Mouse (Mus musculus) layer of hippocampus, postnatal 36 days (tissue): ENCODE results near the gene Myh1. TPM values are rescaled to one million over a fixed set of nuclear protein-coding genes. Genes with fewer than 3 reads are reported as not detected.

Experiments used
- DNase-seq, 2 experiments: peaks; one replicate each; pipeline ENCODE4 v3.0.0; 2022
- total RNA-seq, 2 experiments: library from RNA; stranded (reverse); gene quantifications; 2 replicates each; pipeline ENCODE4 v1.2.3; 2021

Myh1 gene
- total RNA-seq, 2 experiments from 2014 or later = 0.10 to 0.23 TPM

DNA sequence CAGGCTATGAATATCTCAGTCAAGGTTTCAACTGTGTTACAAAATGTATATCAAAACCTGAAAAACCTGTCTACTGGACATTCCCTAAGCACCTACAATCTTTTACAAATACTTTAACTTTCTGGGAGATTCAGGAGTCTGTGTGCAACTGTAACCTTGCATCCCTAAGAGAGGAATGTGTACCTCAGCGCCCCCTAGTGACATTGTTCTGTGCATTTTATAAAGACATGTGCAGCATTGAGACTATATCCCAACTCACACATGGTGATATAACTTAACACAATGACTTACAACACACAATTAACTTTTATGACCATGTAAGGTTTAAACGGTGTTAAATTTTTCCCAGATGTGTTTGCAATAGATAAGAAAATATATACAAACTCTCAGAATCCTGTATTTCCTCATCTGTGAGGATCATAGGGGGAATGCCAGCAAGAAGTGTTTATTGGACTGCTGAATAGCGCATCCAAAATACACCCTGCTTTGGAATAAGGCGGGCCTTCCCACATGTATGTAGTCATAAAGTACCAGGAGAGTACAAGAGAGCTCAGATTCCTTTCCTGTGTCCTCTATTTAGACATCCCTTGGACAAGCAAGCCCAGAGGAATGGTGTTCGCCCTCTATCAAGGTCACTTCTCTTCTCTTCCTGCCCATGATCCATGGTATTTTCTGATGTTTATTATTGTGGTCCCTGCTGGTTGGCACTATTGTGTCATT is 35.9 kb downstream of the Myh1 start:
- DNase-seq = no peak

DNA sequence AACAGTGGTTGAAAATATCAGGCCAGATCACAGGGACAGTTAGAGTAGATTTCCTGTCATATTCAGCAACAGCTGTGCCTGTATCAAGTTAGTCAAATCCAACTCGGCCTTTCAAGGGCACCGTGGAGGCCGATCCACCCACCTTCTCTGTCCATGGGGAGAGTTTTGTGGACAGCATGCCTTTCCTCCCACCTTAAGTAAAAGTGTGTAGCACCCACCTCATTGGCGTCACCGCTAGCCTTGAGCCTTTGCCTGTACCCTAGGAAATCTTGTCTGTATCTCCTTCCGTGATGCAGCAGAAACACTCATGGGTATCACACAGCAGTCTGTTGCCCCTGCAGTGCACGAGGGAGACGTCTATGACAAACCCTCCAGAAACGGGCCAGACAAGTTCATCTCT is 36.9 kb downstream of the Myh1 start:
- DNase-seq = no peak

DNA sequence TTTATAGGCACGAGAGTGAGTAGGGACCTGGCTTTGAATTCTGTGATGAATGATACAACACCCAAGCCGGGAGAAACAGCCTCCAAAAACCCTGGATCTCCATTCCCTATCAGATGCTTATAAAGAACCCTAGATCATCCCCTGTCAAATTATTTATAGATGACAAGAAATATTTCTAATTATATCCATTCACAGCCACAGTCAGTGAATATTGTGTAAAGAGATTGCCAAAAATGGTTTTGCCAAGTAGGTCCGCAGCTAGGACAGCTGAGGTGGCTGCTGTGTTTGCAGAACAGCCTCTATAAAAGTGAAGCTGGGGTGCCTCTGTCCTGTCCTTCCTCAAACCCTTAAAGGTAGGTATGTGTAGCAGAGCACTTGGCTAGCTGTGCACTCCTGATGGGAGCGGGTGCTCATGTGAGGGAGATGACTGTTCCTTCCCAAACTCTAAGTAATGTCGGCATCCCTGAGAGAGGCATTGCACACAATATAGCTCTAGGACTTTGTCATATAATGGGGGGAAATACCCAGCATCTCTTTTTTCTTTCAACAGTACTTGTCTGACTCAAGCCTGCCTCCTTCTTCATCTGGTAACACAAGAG is 37.7 kb downstream of the Myh1 start, which contains the start of gene Myh4:
Myh4 (plus strand) TSS at position 549 of the 599 bp plus-strand sequence.
- DNase-seq = no peak

- no peak for DNase-seq
Measured at GRCm38 (mm10) chr11:67241051-67241450, 41.2 kb downstream of the Myh1 start.

DNA sequence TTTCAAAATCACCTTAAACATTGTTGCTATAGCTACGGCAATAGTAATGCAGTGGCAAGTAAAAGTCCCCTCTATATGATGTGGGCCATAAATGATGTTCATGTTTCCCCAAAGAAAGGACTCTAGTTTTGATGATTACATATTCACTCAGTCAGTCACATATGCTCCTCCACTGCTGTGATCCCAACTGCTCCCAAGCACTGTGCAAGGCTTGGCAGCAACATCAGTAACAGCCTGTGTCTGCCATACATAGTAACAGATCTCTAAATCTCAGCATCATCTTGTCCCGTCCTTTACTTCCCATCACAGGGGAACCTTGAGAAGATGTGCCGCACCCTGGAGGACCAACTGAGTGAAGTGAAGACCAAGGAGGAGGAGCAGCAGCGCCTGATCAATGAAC is 53.8 kb downstream of the Myh1 start:
- DNase-seq = peak; percentile 40 to 43

DNA sequence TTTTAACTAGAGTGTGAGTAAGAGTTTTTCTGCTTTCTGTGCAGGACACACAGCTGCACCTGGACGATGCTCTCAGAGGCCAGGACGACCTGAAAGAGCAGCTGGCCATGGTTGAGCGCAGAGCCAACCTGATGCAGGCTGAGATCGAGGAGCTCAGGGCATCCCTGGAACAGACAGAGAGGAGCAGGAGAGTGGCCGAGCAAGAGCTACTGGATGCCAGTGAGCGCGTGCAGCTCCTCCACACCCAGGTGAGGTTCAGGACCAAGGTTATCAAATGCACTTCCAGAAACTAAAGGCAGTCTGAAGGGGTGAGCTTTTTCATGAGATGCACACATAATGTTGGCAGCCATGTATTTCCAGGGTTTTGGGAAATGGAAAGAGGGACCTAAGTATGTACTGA is 57.2 kb downstream of the Myh1 start:
- no peak for DNase-seq

DNA sequence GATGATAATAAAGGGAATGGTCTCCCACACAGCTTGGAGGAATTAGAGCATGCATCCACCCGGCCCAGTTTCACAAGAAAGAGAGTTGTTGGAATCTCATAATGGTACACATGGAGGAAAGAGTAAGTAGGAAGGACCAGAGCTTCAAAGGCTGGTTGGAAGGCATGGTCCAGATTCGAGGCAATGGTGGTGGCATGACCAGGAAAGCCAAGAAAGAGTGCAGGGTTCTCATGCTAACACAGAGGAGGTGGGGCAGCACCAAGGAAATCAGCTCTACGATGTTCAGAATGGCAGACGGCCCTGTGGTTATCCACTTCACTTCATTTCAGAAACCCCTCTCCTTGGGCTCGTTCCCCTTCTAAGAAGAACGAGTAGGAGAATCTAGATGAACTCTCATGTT is 61.1 kb downstream of the Myh1 start:
- DNase-seq = no peak

Other genes with a start within 250 kb of the Myh1 start
- not detected for gene Tmem238l, start 243.4 kb upstream of the Myh1 start, total RNA-seq
- gene Tmem220, start 174.9 kb upstream of the Myh1 start, total RNA-seq = under 1 TPM; 0.42 to 0.56 TPM
- 10 to 100 TPM; 24.1 to 30.7 TPM for gene Adprm, start 147.5 kb upstream of the Myh1 start, total RNA-seq
- gene Sco1, start 147.4 kb upstream of the Myh1 start, total RNA-seq = 1 to 10 TPM; 9.4 to 9.9 TPM
- gene Myh3, start 121.8 kb upstream of the Myh1 start, total RNA-seq = under 1 TPM; 0.55 to 0.76 TPM
- gene Myh2, start 29.0 kb upstream of the Myh1 start, total RNA-seq = under 1 TPM; 0.13 to 0.15 TPM
- gene Myh4, start 38.0 kb downstream of the Myh1 start, total RNA-seq = under 1 TPM; 0.08 to 0.15 TPM
- 1 to 10 TPM; 1.3 to 1.4 TPM for gene Myh8, start 77.1 kb downstream of the Myh1 start, total RNA-seq
- gene Myh13, start 121.6 kb downstream of the Myh1 start, total RNA-seq = under 1 TPM in 1 of 2 experiments, not detected in 1; 0.07 TPM